Mouse (Mus musculus): Measurements from ENCODE around the gene Polr2h. TPM values are rescaled to one million over a fixed set of nuclear protein-coding genes. Genes with fewer than 3 reads are reported as not detected.

The Polr2h gene
- polyA plus RNA-seq, 1 experiment from 2014 or later = 105 TPM

DNA sequence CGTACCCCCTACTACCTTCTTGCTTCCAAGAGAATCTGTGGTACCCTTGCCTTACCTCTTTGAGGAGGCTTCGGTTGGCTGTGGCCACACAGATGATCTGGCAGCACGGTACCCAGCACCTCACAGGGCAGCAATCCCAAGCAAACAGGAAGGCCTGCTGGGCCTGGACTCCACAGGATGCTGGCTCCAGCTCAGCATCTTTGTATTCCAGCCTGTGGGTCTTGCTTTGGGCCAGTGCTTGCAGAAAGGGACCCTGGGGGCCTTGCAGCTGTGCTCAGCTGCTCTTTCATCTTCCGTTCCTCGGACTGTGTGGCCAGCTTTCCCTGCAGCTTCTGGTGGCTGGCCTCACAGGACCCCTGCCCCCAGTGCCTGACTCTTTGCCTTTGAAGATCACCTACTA lies 17.4 kb upstream of the Polr2h start:
- peaks cover 13% of the 10 kb centered on the region; the same call in 1 of the 2 replicates for H3K4me1 ChIP-seq (replicated peaks; ENCODE audit: insufficient read depth, low read length)
- H3K9me3 ChIP-seq (replicated peaks; ENCODE audit: low read length) = no peaks in the 10 kb centered on the region
- WGBS = 59% methylated on average over 5 of the region's 5 CpGs
- H3K27ac ChIP-seq = no peak overlapping the region
- no peak overlapping the region for H3K4me3 ChIP-seq (replicated peaks; ENCODE audit: low read depth, low read length)
- no peaks in the 10 kb centered on the region for H3K27me3 ChIP-seq (ENCODE audit: insufficient read depth, low read length)
- DNase-seq (ENCODE audit: low spot score) = no peak
- no peaks in the 10 kb centered on the region for H3K36me3 ChIP-seq (ENCODE audit: insufficient read depth, low read length)
- H3K9ac ChIP-seq (ENCODE audit: low read depth, low read length) = no peak overlapping the region
- no peak for TF ChIP-seq CTCF (IDR thresholded peaks at IDR 0.05; ENCODE audit: low read depth)
- H3K4me2 ChIP-seq (ENCODE audit: low read length) = no peak overlapping the region
- ATAC-seq (replicated peaks; ENCODE audit: low FRiP score, low read depth) = no peak

DNA sequence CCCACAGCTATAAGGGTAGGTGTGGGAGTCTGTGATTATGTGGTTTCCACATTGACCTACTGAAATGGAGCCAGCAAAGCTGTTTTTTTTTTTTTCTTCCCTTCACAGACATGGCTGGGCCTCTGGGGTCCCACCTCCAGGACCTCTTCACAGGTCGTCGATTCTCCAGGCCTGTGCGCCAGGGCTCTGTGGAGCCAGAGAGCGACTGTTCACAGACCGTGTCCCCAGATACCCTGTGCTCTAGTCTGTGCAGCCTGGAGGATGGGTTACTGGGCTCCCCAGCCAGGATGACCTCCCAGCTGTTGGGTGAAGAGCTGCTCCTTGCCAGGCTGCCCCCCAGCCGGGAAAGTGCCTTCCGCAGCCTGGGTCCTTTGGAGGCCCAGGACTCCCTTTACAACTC lies 16.1 kb upstream of the Polr2h start:
- no peak for DNase-seq (ENCODE audit: low spot score)
- ATAC-seq (replicated peaks; ENCODE audit: low FRiP score, low read depth) = peak; percentile 31; the same call in 1 of the 2 replicates
- Histone ChIP-seq H3K27me3 (ENCODE audit: insufficient read depth, low read length) (no peaks in the 10 kb centered on the region), H3K4me3 (replicated peaks; ENCODE audit: low read depth, low read length) (no peak overlapping the region), H3K9ac (ENCODE audit: low read depth, low read length) (no peak overlapping the region), H3K36me3 (ENCODE audit: insufficient read depth, low read length) (no peaks in the 10 kb centered on the region), H3K4me2 (ENCODE audit: low read length) (no peak overlapping the region), H3K9me3 (replicated peaks; ENCODE audit: low read length) (no peaks in the 10 kb centered on the region), H3K4me1 (replicated peaks; ENCODE audit: insufficient read depth, low read length) (peaks cover 7% of the 10 kb centered on the region; the same call in 1 of the 2 replicates), H3K27ac (0 out of 2 replicates have a peak overlapping the region, but pooled peaks have one; percentile 62)
- WGBS = 33% methylated on average over 7 of the region's 7 CpGs
- no peak for TF ChIP-seq CTCF (IDR thresholded peaks at IDR 0.05; ENCODE audit: low read depth)

DNA sequence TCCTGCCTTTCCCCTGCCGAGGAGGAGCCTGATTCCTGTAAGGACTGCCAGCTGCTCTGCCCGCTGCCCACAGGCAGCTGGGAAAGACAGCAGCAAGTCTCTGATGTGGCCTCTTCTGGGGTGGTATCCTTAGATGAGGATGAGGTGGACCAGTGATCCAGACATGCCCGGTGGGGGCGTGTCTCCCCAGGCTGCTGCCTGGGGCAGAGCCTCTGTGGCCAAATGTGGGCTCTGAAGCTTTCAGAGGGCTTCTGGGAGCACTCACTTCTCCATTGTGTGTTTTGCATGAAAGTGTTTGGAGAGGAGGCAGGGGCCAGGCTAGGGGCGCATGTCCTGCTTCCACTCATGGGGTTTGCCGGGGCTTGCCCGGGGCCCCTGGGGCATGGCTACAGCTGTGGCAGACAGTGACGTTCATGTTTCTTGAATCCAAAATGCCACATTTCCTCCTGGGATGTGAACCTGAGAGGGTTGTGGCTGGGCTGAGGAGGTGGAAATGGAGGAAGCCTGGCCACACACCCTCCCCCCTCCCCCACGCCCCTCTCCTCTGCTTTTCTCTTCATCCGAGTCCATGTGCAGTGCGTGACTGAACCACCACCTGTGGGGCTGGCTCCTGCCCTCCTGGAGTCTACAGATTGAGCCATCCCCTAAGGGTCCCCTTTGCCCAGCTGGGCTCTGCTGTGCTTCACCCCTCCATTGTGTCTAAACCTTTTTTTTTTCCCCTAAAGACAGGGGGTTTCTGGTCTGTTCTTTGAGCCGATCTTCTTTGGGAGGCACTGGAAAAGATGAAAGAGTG lies 15.5 kb upstream of the Polr2h start:
- H3K4me2 ChIP-seq (ENCODE audit: low read length) = no peak overlapping the region
- no peak for DNase-seq (ENCODE audit: low spot score)

DNA sequence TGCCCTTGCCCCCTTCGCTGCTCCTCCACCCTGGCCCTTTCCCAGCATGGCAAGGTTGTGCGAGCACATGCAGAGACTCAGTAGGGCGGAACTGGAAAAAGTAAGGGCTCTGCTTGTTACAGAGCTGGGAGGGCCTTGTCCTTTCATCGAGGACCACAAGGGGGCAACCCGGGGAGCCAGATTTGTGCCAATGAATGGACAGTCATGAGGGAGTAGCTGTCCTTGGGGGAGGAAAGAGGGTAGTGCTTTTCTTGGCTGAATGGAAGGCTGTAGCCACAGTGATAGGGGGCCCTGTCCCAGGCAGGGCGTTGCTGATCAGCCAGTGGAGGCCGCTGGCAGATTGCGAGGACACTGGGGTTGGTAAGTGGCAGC lies 15.0 kb upstream of the Polr2h start:
- Histone ChIP-seq H3K4me2 (ENCODE audit: low read length) (no peak overlapping the region), H3K36me3 (ENCODE audit: insufficient read depth, low read length) (no peaks in the 10 kb centered on the region; the same call in 1 of the 2 replicates), H3K4me1 (replicated peaks; ENCODE audit: insufficient read depth, low read length) (peaks cover 7% of the 10 kb centered on the region; the same call in 1 of the 2 replicates), H3K27me3 (ENCODE audit: insufficient read depth, low read length) (no peaks in the 10 kb centered on the region), H3K4me3 (replicated peaks; ENCODE audit: low read depth, low read length) (no peak overlapping the region), H3K9ac (ENCODE audit: low read depth, low read length) (no peak overlapping the region; the same call in 1 of the 2 replicates), H3K27ac (peak overlapping the region; percentile 62), H3K9me3 (replicated peaks; ENCODE audit: low read length) (no peaks in the 10 kb centered on the region)
- peak; percentile 92 for DNase-seq (ENCODE audit: low spot score)
- ATAC-seq (replicated peaks; ENCODE audit: low FRiP score, low read depth) = peak; percentile 84
- TF ChIP-seq CTCF (IDR thresholded peaks at IDR 0.05; ENCODE audit: low read depth) = peak; percentile 82
- WGBS = 12% methylated on average over 8 of the region's 8 CpGs

More for the DNA sequence above, 15.5 kb upstream of the Polr2h start:
- H3K36me3 ChIP-seq (ENCODE audit: insufficient read depth, low read length) = no peaks in the 10 kb centered on the region
- H3K4me3 ChIP-seq (replicated peaks; ENCODE audit: low read depth, low read length) = no peak overlapping the region
- H3K9ac ChIP-seq (ENCODE audit: low read depth, low read length) = no peak overlapping the region; the same call in 1 of the 2 replicates
- H3K27me3 ChIP-seq (ENCODE audit: insufficient read depth, low read length) = no peaks in the 10 kb centered on the region
- H3K4me1 ChIP-seq (replicated peaks; ENCODE audit: insufficient read depth, low read length) = peaks cover 7% of the 10 kb centered on the region; the same call in 1 of the 2 replicates
- ATAC-seq (replicated peaks; ENCODE audit: low FRiP score, low read depth) = peak; percentile 64; the same call in 1 of the 2 replicates
- H3K9me3 ChIP-seq (replicated peaks; ENCODE audit: low read length) = no peaks in the 10 kb centered on the region
- no peak for TF ChIP-seq CTCF (IDR thresholded peaks at IDR 0.05; ENCODE audit: low read depth)
- 30% methylated on average over 12 of the region's 12 CpGs for WGBS
- peak overlapping the region; percentile 62 for H3K27ac ChIP-seq

DNA sequence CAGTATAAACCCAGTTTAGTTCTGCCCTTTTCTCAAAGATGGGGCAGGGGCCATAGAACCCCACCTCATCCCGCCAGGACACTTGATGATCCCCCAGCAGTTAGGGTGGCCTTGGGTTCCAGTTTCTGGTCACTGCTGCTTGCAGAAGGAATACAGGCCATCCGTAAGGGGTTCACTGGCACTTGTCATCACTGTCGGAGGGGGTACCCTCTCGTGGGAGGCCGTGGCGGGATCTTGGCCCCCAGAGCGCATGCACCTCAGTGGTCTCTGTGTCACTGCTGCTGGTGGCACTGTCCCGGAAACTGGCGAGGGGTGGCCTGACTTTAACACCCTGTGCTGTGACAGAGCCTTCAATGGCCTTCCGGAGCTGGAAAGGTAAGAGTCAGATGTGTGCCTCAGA lies 14.4 kb upstream of the Polr2h start:
- ATAC-seq (replicated peaks; ENCODE audit: low FRiP score, low read depth) (no peak), DNase-seq (ENCODE audit: low spot score) (no peak)
- H3K4me1 ChIP-seq (replicated peaks; ENCODE audit: insufficient read depth, low read length) = peaks cover 7% of the 10 kb centered on the region; the same call in 1 of the 2 replicates
- H3K27me3 ChIP-seq (ENCODE audit: insufficient read depth, low read length) = no peaks in the 10 kb centered on the region
- H3K9me3 ChIP-seq (replicated peaks; ENCODE audit: low read length) = no peaks in the 10 kb centered on the region
- H3K27ac ChIP-seq = no peak overlapping the region
- H3K9ac ChIP-seq (ENCODE audit: low read depth, low read length) = no peak overlapping the region
- H3K4me2 ChIP-seq (ENCODE audit: low read length) = no peak overlapping the region
- peaks cover 4% of the 10 kb centered on the region; the same call in 1 of the 2 replicates for H3K36me3 ChIP-seq (ENCODE audit: insufficient read depth, low read length)
- TF ChIP-seq CTCF (IDR thresholded peaks at IDR 0.05; ENCODE audit: low read depth) = no peak
- no peak overlapping the region for H3K4me3 ChIP-seq (replicated peaks; ENCODE audit: low read depth, low read length)
- 92% methylated on average over 10 of the region's 10 CpGs for WGBS

DNA sequence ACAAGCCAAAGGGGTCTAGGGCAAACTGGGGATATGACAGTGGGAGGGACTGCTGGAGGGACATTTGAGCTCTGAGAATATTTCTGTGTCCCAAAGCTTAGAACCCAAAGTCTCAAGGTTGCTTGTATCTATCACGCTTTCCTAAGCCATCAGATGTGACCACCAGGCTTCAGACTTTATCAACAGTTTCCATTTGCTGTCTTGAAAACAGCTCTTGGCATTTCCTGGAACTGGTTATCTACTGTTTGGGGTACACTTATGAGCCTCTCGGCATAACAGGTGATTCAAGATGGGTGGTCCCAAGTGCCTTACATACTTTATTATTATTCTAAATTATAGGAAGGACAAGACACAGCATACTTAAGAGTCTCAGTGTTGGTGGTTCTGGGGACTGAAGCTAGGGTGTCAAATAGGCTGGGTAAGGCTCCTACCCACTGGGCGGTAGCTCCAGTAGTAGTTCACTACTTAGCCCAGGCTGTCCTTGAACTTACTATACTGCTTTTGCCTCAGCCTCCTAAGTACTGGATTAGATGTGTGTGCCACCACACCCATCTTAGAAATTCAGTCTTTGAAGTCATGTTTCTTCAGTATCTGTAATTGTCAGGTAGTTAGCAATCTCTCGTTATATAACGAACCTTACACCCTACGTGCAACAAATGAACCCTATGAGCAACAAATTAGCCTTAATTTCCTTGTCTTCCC lies 13.6 kb upstream of the Polr2h start:
- peaks cover 4% of the 10 kb centered on the region; the same call in 1 of the 2 replicates for H3K36me3 ChIP-seq (ENCODE audit: insufficient read depth, low read length)

More for the DNA sequence above, 13.6 kb upstream of the Polr2h start:
- no peaks in the 10 kb centered on the region for H3K9me3 ChIP-seq (replicated peaks; ENCODE audit: low read length)
- no peak for ATAC-seq (replicated peaks; ENCODE audit: low FRiP score, low read depth)
- H3K27me3 ChIP-seq (ENCODE audit: insufficient read depth, low read length) = no peaks in the 10 kb centered on the region
- no peak overlapping the region for H3K27ac ChIP-seq
- no peak overlapping the region for H3K4me3 ChIP-seq (replicated peaks; ENCODE audit: low read depth, low read length)
- H3K4me2 ChIP-seq (ENCODE audit: low read length) = no peak overlapping the region
- H3K4me1 ChIP-seq (replicated peaks; ENCODE audit: insufficient read depth, low read length) = peaks cover 7% of the 10 kb centered on the region; the same call in 1 of the 2 replicates
- WGBS = 84% methylated on average over 6 of the region's 6 CpGs
- no peak for DNase-seq (ENCODE audit: low spot score)
- no peak overlapping the region for H3K9ac ChIP-seq (ENCODE audit: low read depth, low read length)
- no peak for TF ChIP-seq CTCF (IDR thresholded peaks at IDR 0.05; ENCODE audit: low read depth)

All from kidney, postnatal 0 days (tissue).